Mouse (Mus musculus) MEL (cell line): Measurements from ENCODE around the gene Myod1.
A peak's percentile ranks its signal among the peaks of the same experiment; 100 is the strongest.

ENCODE experiments used
- CTCF ChIP-seq, 3 experiments: IDR thresholded peaks in 2 of 3; conservative IDR thresholded peaks in 1 of 3; 2 replicates each; pipeline ENCODE4 v1.5.1; 2011 to 2012; ENCODE audit warnings: low read length in 3 of 3, low read depth in 2 of 3, mild to moderate bottlenecking in 2 of 3, improper control_type of control experiment in 1 of 3, inconsistent platforms in 1 of 3, mixed read lengths in 1 of 3, moderate library complexity in 1 of 3; ENCODE audit not compliant: control insufficient read depth in 1 of 3, insufficient read depth in 1 of 3, poor library complexity in 1 of 3, severe bottlenecking in 1 of 3
- EP300 ChIP-seq, 2 experiments: IDR thresholded peaks; 2 replicates each; pipeline ENCODE4 v1.6.1; 2011; ENCODE audit warnings: improper control_type of control experiment in 2 of 2, low read length in 2 of 2, low read depth in 1 of 2, mild to moderate bottlenecking in 1 of 2
- ETS1 ChIP-seq: IDR thresholded peaks from 2 replicates; pipeline ENCODE4 v1.6.1; 2012; ENCODE audit warnings: low read depth, mild to moderate bottlenecking, inconsistent platforms, low read length, improper control_type of control experiment, moderate library complexity
- GATA1 ChIP-seq: IDR thresholded peaks from 2 replicates; pipeline ENCODE4 v1.6.1; 2011; ENCODE audit warnings: low read depth, low read length, improper control_type of control experiment
- POLR2A ChIP-seq, 2 experiments: IDR thresholded peaks; 2 replicates each; pipeline ENCODE4 v1.6.1; 2011 to 2012; ENCODE audit warnings: low read length in 2 of 2, mild to moderate bottlenecking in 2 of 2, control low read depth in 1 of 2, improper control_type of control experiment in 1 of 2, low read depth in 1 of 2, moderate library complexity in 1 of 2; ENCODE audit not compliant: control insufficient read depth in 1 of 2, insufficient read depth in 1 of 2, poor library complexity in 1 of 2
- POLR2AphosphoS2 ChIP-seq: IDR thresholded peaks from 2 replicates; pipeline ENCODE4 v1.6.1; 2011; ENCODE audit warnings: low read length, improper control_type of control experiment
- USF1 ChIP-seq: IDR thresholded peaks from 2 replicates; pipeline ENCODE4 v1.6.1; 2014; ENCODE audit warnings: low read depth, mild to moderate bottlenecking, inconsistent platforms, low read length, improper control_type of control experiment, moderate library complexity
- ZMIZ1 ChIP-seq: IDR thresholded peaks from 2 replicates; pipeline ENCODE4 v1.6.1; 2012; ENCODE audit warnings: low read depth, mild to moderate bottlenecking, inconsistent platforms, low read length, improper control_type of control experiment, moderate library complexity

DNA sequence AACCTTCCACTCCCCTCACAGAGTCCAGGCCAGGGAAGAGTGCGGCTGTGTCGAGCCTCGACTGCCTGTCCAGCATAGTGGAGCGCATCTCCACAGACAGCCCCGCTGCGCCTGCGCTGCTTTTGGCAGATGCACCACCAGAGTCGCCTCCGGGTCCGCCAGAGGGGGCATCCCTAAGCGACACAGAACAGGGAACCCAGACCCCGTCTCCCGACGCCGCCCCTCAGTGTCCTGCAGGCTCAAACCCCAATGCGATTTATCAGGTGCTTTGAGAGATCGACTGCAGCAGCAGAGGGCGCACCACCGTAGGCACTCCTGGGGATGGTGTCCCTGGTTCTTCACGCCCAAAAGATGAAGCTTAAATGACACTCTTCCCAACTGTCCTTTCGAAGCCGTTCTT, 1.8 kb downstream of the Myod1 start:
- no peak for TF ChIP-seq POLR2A (IDR thresholded peaks at IDR 0.05; ENCODE audit: control insufficient read depth in 1 of 2, insufficient read depth in 1 of 2, low read depth in 1 of 2, low read length in 2 of 2, poor library complexity in 1 of 2)
- 0 out of 6 replicates have a peak, but pooled peaks of 1 of the 3 experiments have one; percentile 4 for TF ChIP-seq CTCF (IDR thresholded peaks at IDR 0.05 in 2 of 3, conservative IDR thresholded peaks at IDR 0.05 in 1 of 3; ENCODE audit: control insufficient read depth in 1 of 3, insufficient read depth in 1 of 3, low read depth in 2 of 3, low read length in 3 of 3, poor library complexity in 1 of 3, severe bottlenecking in 1 of 3)
- no peak for TF ChIP-seq GATA1
- TF ChIP-seq POLR2AphosphoS2 = no peak
- TF ChIP-seq EP300 (IDR thresholded peaks at IDR 0.05; ENCODE audit: low read depth in 1 of 2, low read length in 2 of 2) = no peak
- TF ChIP-seq ETS1 = no peak
- TF ChIP-seq USF1 = no peak
- no peak for TF ChIP-seq ZMIZ1
